Mouse (Mus musculus) heart, postnatal 25 days (tissue): Measurements from ENCODE around the gene Suclg2. TPM values are rescaled to one million over a fixed set of nuclear protein-coding genes. Genes with fewer than 3 reads are reported as not detected.

Source experiments
- DNase-seq: peaks from one replicate; pipeline ENCODE4 v3.0.0; 2022; ENCODE audit warnings: low spot score
- intact Hi-C: fragments of 180-260 bp; cut with DNase I; formaldehyde crosslinking; loops from one replicate; pipeline ENCODE4 v1.15.1; 2025
- total RNA-seq, 2 experiments: library from RNA; stranded (reverse); gene quantifications; 2 replicates each; pipeline ENCODE4 v1.2.3; 2021

Gene Suclg2
- total RNA-seq, 2 experiments from 2014 or later = 124 to 133 TPM

DNA sequence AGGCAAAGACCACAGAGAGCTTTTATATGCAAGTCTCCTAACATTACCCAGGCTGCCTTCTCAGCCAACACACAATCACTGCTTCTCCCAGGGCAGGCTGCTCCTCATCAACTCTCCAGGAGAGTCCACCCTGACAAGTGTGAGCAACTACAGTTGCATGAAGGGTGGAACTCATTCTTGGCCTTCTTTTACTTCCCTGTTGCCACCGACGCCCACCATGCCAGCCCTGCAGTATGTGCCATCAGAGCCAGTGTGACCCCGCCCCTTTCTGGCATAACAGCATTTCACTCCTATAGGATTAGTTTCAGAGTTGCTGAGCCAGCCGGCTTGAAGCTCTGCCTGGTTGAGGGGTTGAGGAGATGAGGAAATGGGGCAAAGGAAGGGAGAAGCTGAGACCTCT, 138.8 kb downstream of the Suclg2 start:
- intact Hi-C loops = no loop called here
- DNase-seq = no peak

DNA sequence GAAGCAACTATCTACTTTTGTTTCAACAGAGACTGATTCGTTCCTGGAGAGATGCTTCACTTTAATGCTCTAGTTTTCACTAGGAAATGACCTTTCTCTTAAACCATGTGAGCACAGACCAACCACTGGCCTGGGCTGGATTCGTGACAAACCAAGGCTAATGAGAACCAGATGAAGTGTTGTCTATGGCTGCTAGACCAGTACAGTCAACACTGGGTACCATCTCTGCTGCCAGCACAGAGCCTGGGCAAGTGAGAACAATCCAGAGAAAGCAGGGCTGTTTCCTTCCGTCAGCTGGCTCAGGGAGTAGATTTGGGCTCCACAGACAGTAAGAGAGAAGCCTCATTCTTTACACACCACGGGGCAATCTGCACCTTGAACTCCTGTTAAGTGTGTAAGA, 143.1 kb downstream of the Suclg2 start:
- intact Hi-C loops = no loop called here
- DNase-seq = no peak

DNA sequence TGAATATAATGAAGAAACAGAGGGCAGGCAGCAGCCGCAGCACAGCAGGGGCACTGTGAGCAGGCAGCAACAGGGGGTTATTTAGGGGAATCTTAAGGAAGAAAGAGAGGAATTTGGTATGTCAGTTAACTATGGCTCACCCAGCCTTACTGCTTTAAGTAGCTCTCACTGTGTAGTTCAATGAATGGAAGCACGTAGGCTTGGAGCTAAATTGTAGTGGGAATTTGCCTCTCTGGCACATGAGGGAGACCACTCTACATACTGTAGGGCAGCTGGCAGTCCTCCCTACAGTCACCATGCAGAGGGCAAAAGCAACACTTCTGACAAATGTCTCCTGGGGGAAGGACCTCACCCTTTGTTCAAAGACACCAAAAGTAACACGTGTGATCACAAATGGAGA, 143.7 kb downstream of the Suclg2 start:
- intact Hi-C loops = no loop called here
- DNase-seq = no peak

DNA sequence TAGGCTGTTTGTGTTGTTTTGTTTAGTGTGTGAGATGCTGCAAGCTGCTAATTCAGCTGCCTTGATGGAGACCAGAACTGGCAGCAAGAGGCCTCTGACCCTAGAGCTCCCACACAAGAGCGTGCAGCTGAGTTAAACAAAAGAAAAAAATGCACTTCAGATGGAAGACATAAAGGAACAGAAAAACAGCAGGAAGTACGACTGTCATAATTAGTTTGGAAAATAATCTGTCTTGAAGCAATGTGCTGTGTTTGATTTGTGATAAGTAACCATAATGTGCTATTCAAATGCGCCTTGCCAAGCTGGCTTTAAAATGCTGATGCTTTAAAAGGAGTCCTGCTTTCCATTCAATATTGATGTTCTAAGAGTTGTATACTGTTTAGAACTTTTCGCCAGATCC, 144.2 kb downstream of the Suclg2 start:
- intact Hi-C loops = no loop called here
- DNase-seq = no peak

DNA sequence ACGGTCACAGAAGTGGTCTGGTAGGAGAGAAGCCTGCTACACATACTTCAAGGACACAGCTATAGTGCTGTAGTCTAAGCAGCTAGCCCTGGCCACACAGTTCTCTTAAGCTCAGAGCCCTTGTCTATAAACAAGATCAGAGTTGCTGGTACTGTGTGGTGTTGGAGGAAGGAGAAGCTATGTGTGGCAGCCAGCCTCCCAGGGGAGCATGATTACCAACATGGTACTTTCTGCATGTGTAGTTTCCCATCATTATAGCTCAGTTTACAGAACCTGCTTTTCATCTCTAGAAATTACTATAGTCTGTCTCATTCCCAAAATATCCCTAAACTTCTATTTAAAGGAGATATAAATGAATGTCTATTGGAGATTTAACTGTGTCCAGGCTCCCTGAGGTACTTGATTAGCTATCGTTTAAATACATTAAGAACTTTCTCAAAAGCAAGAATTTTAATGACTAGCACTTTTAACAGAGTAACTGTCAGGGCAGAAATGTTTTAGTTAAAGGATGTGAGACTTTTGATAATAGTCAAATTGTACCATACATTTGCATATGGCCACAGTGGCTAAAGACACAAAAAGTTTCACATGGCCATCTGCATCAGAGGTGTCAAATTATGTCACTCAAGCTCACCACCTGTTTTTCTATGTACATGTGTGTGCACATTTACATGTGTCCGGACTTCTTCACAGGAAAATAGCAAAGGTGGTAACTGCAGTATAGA, 145.4 kb downstream of the Suclg2 start:
- DNase-seq = no peak
- intact Hi-C loops = no loop called here

DNA sequence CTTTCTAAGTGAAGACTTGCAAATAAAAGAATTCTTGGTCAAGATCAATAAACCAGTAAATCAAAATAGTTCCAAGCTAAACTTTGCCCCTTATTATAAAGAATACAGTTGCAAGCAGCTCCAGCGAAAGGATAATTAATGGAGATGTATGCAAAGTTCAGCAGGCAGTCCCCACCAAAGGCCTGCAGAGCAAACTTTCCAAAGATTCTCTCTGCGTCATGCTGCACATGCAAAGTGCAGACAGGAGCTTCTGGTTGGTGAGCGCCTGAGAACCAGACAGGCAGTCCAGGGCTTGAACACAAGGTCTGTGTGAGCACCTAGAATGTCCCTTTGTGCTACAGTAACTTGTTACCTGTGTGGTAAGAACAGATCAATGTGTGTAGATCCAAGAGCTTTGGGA, 147.0 kb downstream of the Suclg2 start:
- intact Hi-C loops = no loop called here
- no peak for DNase-seq

DNA sequence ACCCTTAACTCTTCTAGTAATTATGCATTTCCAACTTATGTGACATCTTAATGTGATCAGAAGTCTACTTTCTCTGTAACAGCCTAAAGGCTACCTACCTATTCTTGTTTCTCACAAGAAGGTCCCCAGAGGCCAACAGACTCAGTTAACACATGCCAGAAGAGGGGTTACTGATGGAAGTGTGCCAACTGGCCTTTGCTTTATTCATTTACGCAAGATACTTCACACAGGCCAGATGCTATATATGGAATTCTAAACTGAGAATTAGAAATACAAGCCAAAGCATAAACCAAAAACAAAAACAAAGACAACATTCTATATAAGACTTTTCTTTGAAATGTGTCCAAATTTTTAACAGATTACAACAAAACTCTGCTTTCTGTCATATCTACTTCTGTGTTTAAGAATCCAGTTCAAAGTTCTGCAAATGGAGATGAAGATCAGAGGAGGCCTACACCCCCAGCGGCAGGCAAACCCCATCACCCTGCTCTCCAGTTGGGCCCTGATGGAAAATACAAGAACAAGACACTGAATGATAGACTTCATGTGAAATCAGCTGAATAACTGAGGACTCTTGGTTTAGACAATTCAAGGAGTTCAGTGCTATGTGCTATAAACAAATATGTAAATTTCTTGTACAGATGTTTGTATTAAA, 155.1 kb downstream of the Suclg2 start:
- DNase-seq = no peak
- intact Hi-C loops = no loop called here

DNA sequence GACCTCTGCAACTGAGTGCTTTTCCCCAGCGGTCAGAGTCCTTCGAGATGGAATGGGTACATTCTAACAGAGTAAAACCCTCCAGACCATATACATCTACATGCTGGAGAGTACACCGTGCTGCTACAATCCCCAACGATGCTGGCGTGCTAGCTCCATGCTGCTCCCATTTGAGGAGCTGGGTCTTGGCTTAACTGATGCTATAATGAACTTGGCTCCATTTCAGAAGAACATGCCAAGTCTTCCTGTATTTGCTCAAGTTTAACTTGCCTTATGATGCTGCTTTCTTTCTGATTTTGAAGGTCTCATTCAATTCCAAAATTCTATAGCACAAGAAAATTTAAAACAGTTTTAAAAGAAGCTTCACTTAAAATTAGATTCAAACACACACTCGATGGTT, 162.3 kb downstream of the Suclg2 start:
- intact Hi-C loops = no loop called here
- DNase-seq = no peak

DNA sequence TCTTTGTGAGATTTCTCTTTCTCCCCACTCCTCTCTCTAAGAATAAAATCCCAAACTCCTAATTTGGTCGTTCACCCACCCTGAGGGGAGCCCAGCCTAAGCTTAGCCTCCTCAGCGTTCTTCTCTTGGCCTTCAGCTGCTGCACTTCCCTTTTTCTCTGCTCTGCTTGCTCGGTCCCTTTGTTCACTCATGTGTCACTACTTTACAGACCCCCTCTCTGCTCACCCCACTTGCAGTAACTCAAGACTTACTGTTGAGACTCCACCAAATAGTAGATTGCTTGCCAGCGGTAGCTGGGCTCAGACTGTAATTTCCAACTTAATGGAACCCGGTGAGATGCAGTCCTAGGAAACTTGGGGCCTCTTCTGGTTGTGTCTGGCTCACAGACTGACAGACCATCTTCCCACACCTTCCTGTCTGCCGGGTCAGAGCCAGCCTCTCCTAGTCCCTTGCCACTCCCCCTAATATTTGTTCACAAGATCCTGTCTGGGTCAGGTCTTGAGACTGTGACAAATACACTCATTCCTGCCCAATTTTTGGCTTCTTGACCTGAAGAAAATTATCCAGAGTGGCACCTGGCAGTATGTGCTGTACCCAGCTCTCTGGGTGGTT, 166.2 kb downstream of the Suclg2 start:
- intact Hi-C loops = no loop called here

DNA sequence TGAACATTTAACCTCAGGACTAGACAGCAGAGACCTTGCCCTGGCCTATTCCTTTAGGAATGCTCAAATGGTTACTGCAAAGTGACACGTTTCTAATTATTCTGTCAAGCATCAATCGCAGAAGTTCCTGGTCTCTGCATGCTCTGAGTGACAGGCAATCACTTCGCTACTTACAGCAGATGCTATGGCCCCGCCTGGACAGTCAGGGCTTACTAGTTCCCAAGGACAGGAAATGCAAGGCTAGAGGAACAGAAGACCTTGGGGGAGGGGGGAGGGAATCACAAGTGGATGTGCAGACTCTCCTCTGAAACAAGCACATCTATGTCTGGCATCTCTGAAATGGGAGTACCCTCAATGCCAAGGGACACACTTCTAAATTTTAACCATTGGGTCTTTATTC, 167.6 kb downstream of the Suclg2 start:
- no peak for DNase-seq
- intact Hi-C loops = no loop called here

More for the DNA sequence above, 166.2 kb downstream of the Suclg2 start:
- no peak for DNase-seq

DNA sequence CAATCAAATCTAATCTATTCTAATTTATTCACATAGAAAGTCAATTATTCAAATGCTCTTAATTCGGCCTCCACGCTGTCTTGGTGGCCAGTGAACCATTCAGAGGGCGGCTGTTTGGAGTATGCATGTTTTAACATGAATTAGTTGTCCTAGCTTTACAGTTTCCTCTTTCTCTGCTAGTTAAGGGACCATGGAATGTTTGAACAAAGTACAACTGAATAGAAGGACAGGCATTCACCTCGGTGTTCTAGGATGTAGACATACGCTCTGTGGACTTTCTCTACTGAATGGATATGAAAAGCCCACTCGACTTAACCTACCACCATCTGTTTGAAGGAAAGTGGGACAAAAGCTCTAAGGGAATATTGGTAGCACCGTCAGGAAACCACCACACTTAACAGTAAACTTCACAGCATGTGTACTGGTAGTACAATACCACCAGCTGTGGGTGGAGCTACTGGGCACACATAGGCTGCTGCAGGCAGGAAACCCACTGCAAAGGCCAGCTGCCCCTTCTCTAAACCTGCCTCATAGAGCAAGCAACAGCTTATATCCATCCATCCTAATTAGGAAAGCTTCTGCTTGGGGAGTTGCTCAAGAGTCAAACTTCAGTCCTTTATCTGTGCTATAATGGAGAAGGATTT, 172.3 kb downstream of the Suclg2 start:
- intact Hi-C loops = no loop called here
- DNase-seq = no peak

DNA sequence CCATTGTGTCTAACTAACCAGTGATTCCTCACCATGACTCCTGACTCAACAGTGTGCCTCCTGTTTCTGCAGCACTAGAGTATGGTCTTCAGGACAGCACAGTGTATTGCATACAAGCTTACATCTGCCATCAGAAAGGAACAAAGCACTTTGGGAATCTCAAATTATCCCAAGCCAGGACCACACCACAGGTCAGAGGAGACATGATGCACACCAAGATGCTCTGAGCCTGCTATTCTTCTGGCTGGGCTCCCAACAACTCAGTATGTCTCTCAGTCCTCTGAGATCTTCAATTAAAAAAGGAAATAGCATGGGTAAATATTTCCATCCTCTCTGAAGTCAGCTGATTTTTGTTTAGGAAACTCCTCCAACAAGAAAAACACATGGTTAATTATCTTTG, 172.9 kb downstream of the Suclg2 start:
- intact Hi-C loops = no loop called here
- DNase-seq = no peak

DNA sequence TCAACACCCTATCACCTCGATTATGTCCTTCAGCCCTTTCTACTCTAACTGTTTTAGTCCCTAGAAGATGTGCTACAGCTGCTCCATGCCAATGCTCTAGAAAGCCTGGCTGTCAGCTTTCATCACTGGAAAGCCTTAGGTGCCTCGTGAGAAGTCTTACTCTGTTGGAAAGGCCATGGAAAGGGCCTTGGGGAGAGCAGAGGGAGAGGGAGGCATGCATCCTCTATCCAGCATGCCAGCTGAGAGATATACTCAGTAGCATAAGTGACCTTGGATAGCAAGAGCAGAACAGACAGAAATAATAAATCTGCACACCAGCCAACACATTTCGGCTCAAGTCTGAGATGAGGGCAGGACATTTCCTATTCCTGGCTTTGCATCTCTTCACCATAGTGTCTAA, 173.3 kb downstream of the Suclg2 start:
- no peak for DNase-seq
- intact Hi-C loops = no loop called here

DNA sequence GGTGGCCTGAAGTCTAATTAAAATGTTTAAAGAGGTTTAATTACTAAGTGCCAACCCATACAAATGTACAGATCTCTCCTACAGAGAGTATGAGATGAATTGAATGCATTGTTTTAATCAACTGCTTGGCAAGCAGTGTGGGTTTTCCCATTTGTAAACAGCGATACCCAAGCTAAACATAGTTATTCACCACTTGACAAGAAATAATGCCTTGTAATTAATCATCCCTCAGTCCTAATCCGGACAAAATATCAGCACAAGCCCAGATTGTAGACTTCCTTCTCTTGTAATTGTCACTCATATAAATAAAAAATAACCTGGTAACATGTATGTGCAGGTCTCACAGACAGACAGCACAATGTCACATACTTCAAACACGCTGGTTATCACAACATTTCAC, 183.4 kb downstream of the Suclg2 start:
- no peak for DNase-seq
- intact Hi-C loops = no loop called here

DNA sequence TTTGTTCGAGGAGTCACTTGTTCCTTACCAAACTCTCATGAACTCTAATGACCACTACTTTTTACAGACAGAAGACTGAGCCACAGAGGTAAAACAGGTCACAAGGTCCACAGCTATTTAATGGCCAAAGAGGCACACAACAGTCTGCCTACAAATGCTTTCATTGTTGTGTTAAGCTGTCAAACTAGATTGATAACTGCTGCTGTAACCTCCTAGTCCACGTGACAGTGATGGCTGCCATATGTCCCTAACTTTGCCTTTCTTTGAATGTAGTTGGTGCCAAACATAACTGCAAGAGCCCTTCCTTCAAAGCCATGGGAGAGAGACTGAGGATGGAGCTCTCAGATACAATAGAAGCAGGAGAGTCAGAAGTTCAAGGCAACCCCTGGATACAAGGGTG, 198.8 kb downstream of the Suclg2 start:
- no peak for DNase-seq
- intact Hi-C loops = no loop called here

DNA sequence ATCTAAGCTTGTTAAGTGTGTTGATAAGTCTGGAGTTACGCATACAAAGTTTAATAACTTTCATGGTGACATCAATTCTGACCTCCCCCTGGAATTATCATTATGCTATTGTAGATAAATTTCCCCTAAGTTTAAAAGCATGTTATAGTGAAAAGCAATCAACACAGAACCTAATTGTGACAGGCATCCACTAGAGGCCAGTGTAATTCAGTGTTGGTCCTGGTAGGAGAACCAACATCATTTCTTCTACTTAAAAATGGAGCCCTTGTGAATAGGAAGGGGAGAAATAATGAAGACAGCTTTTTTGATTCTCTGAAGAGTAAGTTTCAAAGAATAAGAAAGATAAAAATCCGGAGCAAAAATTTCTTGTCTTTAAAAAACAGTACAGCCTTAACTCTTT, 200.2 kb downstream of the Suclg2 start:
- DNase-seq = no peak

DNA sequence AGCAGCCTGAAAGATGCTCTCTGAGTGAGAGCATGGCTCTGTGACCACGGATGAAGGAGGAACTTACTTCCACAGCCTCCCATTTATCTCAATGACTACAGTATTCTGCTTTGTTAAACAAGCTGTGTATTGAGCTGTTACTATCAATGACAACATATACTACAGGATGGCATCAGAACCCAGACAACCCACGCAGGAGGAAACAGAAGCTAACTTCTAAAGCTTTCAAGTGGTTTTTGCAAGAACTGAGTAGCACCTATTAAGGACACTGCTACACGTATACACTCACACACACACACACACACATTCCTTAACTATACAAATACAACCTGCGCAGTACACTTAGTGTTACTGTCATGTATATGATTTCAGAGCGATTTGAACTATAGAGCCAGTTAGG, 202.9 kb downstream of the Suclg2 start:
- DNase-seq = no peak
- intact Hi-C loops = no loop called here

More for the DNA sequence above, 200.2 kb downstream of the Suclg2 start:
- intact Hi-C loops = no loop called here

DNA sequence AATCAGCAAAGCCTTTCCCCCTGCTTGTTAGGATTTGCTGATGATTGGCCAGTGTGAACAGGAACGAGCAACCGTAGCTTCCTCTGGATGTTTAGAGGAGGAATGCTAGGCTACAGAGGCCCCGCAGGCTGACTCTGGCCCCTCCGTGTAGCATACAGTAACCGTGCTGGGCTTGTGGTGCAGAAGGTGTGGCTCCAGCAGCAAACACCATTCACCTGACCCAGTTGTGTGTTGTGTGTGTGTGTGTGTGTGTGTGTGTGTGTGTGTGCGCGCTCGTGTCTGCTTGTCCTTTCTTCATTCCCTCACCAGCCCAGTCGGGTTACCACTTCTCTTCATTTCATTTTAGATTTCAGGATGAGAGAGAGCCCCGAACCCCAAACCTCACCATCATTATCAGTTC, 203.9 kb downstream of the Suclg2 start:
- intact Hi-C loops = no loop called here

DNA sequence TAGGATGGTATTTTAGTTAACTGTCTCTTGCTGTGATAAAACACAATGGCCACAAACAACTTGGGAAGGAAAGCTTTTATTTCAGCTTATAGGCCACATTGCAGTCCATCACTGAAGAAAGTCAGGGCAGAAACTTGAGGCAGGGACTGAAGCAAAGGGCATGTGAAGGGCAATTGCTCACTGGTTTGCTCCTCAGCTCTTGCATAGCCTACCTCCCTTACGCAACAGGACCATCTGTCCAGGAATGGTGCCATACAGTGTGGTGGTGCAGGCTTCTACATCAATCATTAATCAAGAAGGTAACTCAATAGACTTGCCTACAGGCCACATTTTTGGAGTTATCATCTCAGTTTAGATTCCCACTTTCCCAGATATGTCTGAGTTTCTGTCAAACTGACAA, 206.9 kb downstream of the Suclg2 start:
- intact Hi-C loops = no loop called here
- no peak for DNase-seq

More for the DNA sequence above, 203.9 kb downstream of the Suclg2 start:
- no peak for DNase-seq

DNA sequence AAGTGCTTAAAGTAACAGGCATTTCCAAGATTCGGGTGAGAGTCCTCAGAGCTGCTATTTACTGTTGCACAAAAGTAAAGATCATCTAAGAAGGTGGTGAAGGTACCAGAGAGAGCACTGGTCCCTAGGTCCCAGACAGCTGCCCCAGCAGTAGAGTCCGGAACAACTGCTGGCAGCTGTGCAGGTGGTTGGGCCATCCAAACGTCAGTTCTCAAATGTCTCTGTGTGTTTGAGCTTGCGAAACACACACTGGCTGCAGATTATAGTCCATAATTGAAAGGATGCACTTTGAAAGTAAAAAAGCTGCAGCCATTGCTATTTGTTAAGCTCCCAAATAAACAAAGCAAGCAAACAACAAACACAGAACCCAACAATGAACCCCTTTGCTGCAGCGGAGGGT, 217.8 kb downstream of the Suclg2 start:
- no peak for DNase-seq
- intact Hi-C loops = no loop called here

DNA sequence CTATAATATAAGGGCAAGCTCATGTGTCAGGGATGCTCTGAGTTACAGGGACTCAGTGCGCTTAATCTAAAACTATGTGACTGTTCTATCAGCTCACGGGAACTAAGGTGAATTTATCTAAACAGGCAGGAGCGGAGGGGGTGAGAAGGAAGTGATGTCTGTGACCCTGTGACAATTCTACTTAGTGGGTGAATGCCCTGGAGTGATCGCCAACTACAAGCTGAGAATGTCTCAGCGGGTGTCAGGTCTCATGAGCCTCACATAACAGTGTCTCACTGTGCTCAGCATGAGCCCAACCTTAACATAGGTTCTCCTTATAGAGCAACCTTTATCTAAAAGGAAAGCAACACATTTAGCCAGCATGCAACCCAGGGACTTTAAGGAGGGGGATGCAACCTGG, 219.0 kb downstream of the Suclg2 start:
- DNase-seq = no peak
- intact Hi-C loops = no loop called here
